Mouse (Mus musculus): Measurements from ENCODE around the gene Chchd6.

- no peak for TF ChIP-seq CTCF (IDR thresholded peaks at IDR 0.05; ENCODE audit: borderline replicate concordance, control insufficient read depth, extremely low read depth, insufficient read depth, low read length, poor library complexity)
- no peak for TF ChIP-seq POLR2A (IDR thresholded peaks at IDR 0.05; ENCODE audit: control insufficient read depth, extremely low read depth, insufficient read depth, low read length, poor library complexity)
Measured at GRCm38 (mm10) chr6:89408259-89408658, 187.2 kb downstream of the Chchd6 start.
